Mouse (Mus musculus) CH12.LX (cell line): ENCODE results near the gene C5ar1.

Experiments used
- CTCF ChIP-seq, 2 experiments: IDR thresholded peaks in 1 of 2; conservative IDR thresholded peaks in 1 of 2; 2 replicates each; pipeline ENCODE4 v1.5.1; 2011 to 2012; ENCODE audit warnings: low read depth in 2 of 2, low read length in 2 of 2, improper control_type of control experiment in 1 of 2, inconsistent platforms in 1 of 2, mild to moderate bottlenecking in 1 of 2, moderate library complexity in 1 of 2
- MAZ ChIP-seq: IDR thresholded peaks from 2 replicates; pipeline ENCODE4 v1.6.1; 2012; ENCODE audit warnings: low read depth, mild to moderate bottlenecking, inconsistent platforms, low read length, improper control_type of control experiment, moderate library complexity
- MYC ChIP-seq: IDR thresholded peaks from 2 replicates; pipeline ENCODE4 v1.6.1; 2011; ENCODE audit warnings: low read depth, mild to moderate bottlenecking, improper control_type of control experiment, low read length
- POLR2A ChIP-seq: IDR thresholded peaks from 2 replicates; pipeline ENCODE4 v1.6.1; 2011; ENCODE audit warnings: low read depth, mild to moderate bottlenecking, improper control_type of control experiment, low read length
- USF2 ChIP-seq: conservative IDR thresholded peaks from 2 replicates; pipeline ENCODE4 v1.6.1; 2011; ENCODE audit warnings: low read depth, low read length, improper control_type of control experiment
- ZMIZ1 ChIP-seq: IDR thresholded peaks from 2 replicates; pipeline ENCODE4 v1.6.1; 2012; ENCODE audit warnings: low read depth, mild to moderate bottlenecking, inconsistent platforms, low read length, improper control_type of control experiment

- TF ChIP-seq CTCF (conservative IDR thresholded peaks at IDR 0.05 in 1 of 2, IDR thresholded peaks at IDR 0.05 in 1 of 2; ENCODE audit: low read depth in 2 of 2, low read length in 2 of 2) (no peak), POLR2A (no peak), MAZ (no peak), USF2 (no peak), ZMIZ1 (no peak), MYC (no peak)
These were observed 6.5 kb upstream of the C5ar1 start for GRCm38 (mm10) chr7:16265856-16266255.
